Mouse (Mus musculus) NIH3T3 (cell line): Measurements from ENCODE around the gene Slc25a47.
"Not testable (repeated sequence)": the region's sequence is repeated elsewhere in the genome, so short reads cannot be mapped to it uniquely, and the experiment has no call there.

Experiments
- DNase-seq: peaks from one replicate; pipeline ENCODE4 v3.0.0-alpha.2; 2012; ENCODE audit warnings: low read depth

The Slc25a47 gene

DNA sequence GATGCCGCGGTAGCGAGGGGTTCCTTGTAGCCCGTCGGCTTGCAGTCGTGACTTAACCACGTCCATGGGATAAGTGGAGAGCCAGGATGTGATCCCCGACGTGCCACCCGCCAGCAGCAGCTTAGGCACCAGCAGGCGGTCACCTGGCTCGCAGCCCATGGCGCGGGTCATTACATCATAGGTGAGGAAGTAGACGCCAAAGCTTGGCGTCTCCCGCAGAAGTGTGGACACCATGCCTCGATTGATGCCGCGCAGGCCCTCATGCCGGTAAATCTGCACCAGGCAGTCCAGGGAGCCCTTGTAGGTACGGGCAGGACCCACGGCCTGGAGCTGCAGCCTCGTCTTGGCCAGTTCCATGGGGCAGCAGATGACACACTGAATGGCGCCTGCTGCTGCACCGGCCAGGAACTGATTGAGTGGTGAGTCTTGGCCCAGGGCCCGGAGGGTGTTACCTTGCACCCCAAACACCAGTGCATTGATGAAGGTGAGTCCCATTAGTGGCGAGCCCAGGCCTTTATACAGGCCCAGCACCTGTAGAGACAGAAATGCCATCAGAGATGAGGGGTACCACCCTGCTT is 8.8 kb upstream of the Slc25a47 start:
- no peak for DNase-seq

DNA sequence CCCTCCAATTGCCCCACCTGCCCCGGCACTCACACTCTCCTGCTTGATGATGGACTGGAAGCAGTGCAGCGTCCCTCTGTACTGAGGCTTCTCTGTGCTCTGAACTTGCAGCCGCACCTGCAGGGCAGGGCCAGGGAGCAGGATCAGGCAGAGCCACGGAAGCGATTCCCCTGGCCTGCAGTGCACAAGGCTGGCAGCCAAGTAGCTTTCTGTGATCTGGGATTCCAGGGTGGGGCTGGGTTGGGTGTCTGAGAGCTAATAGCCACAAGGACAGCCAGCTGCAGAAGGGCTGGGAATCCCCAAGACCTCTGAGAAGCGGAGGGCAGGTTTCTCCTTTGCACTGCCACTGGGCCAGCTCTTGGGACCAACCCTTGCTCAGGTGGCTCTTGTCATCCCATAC is 8.2 kb upstream of the Slc25a47 start:
- no peak for DNase-seq

DNA sequence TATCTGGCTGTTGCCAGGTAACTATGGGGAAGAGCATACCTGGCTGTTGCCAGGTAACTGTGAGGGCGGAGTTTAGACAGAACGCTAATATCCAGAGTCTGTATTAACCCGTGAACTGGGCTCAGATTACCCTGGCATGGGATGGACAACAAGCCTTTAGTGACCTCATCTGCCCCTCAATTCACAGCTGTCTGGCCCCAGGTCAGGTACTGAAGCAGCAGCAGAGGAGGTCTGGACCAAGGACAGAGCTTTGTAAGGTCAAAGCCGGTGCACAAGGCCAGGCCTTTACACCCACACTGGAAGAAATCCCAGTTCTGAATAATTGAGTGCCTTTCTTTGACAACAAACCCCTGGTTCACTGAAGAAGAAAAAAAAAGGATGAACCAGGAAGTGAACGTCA is 6.2 kb upstream of the Slc25a47 start:
- peak; percentile 24 for DNase-seq

GRCm38 (mm10) chr12:108830358-108830757 is 5.5 kb upstream of the Slc25a47 start:
- DNase-seq: no peak

GRCm38 (mm10) chr12:108831966-108832643 is 3.7 kb upstream of the Slc25a47 start:
- DNase-seq: peak; percentile 91

- peak; percentile 41 for DNase-seq
These were observed 3.0 kb upstream of the Slc25a47 start for GRCm38 (mm10) chr12:108832851-108833250.

DNA sequence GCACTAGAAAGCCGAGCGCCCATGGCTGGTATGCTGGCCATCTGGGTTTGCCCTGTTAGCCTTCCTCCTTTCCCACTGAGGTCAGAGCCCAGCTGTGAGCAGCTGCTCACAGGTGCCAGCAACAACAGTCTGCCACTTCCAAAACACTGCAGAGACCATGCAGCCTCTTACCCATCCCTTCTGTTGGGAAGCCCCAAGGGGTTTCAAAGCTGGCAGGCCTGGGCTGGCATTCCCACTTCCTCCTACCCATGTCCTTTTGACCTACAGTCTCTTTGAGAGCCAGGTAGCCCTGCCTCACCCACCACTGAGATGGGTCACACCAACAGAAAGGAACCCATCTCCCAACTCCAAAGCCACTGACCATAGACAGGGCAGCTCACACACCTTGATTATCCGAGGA is 2.4 kb upstream of the Slc25a47 start:
- no peak for DNase-seq

DNA sequence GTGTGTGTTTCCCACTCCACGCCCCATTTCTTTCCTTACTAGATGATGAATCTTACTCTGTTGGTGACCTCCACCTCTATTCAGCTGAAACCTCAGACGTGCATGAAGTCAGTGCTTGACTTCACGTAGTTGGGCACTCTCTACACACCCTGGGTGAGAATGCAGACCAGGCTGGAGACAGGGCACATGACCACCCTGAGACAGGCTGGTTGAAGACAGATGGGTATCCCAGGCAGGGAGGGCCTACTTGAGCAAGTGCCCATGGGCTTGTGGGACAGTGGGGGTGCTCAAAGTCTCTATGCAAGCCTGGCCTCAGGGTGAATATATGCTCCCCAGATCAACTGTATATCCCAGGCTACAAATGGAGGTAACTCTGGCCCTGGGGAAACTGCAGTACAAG is 1.5 kb upstream of the Slc25a47 start:
- DNase-seq: no peak

- DNase-seq: no peak
These were observed 1.1 kb upstream of the Slc25a47 start for GRCm38 (mm10) chr12:108834786-108835185.

DNA sequence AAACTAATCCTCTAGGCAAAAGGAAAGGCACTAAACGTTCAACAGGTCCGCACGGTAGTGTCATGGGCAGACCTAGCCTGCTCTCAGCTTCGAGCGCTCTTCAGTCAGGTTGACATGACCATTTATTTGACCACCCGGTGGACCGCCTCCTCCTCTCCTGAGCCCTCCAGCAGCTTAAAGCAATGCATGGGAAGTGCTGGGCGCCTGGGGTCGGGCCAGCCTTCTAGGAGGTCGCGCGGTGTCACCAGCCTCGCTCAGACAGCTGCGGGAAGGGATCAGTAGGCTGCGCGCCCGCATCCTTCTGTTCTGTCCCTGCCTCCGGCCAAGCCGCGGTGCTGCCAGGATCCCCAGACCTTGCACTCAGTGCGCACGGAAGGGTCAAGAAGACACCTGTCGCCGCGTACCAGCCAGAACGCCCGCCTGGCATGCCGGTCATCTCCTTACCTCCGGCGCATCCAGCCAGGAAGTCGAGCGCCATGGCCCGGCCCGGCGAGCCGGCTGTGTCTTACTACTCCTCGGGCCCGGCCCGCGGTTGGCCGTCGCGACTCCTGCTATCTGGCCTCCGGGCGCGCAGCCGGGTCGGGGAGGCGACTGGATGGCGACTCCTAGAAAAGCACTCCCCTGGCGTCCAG is 522 bp upstream of the Slc25a47 start:
- no peak for DNase-seq

DNA sequence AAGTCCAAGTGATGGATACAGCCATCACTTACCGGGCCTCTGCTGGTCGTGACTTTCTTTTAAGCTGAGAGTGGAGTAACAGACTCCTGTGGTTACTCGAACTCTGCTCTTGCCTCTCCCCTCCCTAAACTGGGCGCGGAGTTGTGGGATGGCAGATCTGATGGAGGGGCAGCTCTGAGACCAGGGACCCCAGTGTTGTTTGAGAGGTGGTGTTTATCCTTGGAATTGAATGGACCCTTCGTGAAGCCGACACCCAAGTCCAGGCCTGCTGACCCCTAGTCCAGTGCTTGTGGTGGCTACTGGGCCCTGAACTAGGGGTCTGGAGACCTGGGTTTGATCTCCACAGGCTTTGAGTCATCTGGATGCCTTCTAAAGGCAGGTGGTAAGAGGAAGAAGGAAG is 876 bp downstream of the Slc25a47 start:
- DNase-seq: peak; percentile 48

DNA sequence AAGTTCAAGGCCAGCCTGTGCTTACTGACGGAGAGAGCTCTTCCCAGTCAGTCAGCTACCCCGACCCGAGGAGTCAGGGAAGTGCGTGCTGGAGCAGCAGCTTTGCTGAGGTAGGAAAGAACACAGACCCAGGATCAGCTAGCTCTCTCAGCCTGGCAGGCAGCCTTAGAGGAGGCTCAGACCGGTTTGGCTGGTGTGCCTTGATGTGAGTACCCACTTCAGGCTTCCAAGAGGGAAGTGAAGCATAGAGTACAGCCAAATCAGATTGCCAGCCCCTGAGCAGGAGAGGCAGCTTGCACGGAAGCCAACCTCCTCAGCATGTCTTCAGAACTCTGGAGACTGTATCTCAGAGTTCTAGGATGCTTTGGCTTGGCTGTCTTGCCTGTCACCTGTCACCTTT is 5.3 kb downstream of the Slc25a47 start:
- DNase-seq: no peak

DNA sequence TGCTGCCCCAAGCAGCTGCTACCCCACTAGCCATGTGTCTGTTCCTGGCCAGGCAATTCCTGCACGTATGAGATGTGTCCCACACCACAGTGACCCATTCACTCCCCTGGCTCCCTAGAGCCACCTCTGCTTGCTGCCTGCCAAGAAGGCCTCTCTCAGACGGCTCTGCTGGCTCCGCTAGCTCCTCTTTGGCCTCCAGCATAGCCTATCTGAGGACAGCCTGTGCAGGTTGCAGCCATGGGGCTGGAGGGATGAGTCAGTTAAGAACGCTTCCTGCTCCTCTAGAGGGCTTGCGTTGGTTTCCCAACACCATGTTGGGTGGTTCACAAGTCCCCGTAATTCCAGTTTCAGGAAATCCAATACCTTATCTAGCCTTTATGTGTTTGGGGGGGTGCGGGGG is 6.8 kb downstream of the Slc25a47 start:
- no peak for DNase-seq

DNA sequence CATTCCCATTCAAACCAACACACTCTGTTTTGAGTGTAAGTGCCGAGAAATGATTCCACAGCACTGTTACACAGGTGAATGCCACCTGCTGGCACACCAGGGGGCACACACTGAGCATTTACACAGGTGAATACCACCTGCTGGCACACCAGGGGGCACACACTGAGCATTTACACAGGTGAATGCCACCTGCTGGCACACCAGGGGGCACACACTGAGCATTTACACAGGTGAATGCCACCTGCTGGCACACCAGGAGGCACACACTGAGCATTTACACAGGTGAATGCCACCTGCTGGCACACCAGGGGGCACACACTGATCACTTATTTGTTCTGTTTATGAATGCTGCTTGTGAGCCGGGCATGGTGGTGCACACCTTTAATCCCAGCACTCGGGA is 12.2 kb downstream of the Slc25a47 start:
- DNase-seq: not testable (repeated sequence)

GRCm38 (mm10) chr12:108849488-108850022 is 13.7 kb downstream of the Slc25a47 start:
- no peak for DNase-seq

- no peak for DNase-seq
These were observed 14.3 kb downstream of the Slc25a47 start for GRCm38 (mm10) chr12:108850129-108850528.

GRCm38 (mm10) chr12:108850886-108851285 is 15.0 kb downstream of the Slc25a47 start:
- DNase-seq: no peak

- DNase-seq: no peak
These were observed 17.0 kb downstream of the Slc25a47 start for GRCm38 (mm10) chr12:108852822-108853221.

GRCm38 (mm10) chr12:108855081-108855480 is 19.2 kb downstream of the Slc25a47 start:
- no peak for DNase-seq

DNA sequence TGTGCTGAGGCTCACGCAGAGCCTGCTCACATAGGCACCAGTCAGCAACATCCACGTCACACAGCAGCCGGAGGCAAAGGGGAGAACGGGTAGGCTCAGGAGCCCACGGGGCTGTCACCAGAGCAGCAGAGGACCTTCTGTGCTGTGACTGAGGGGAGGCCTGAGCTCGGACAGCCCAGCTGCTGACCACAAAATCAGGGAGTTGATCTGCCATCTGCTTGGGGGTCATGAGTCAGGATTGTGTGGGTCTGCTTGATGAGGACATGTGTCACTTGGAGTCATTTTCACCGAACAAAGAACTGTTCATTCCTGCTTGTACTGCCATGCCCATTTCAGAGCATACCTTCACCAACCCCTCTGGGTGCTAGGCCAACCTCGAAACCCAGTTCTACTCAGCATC is 20.3 kb downstream of the Slc25a47 start:
- DNase-seq: no peak

DNA sequence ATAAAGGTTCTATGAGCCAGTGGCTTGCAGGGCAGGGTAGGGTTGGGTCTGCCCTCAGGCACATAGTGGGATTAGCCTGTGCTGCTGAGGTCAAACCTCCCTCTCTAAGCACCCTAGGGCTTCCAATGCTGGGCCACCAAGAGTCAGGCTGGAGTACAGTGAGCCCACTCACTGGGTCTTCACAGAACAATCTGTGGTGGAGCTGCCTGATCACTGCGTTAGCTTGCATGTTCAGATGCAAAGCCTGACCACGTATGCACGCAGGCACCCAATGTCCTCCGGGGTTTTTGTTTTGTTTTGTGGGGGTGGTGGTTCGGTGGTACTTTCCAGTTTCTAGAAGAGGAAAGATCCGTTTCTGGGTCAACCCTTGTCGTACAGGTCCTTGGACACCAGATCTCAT is 21.3 kb downstream of the Slc25a47 start:
- no peak for DNase-seq

GRCm38 (mm10) chr12:108857589-108858184 is 21.8 kb downstream of the Slc25a47 start:
- DNase-seq: peak; percentile 88

DNA sequence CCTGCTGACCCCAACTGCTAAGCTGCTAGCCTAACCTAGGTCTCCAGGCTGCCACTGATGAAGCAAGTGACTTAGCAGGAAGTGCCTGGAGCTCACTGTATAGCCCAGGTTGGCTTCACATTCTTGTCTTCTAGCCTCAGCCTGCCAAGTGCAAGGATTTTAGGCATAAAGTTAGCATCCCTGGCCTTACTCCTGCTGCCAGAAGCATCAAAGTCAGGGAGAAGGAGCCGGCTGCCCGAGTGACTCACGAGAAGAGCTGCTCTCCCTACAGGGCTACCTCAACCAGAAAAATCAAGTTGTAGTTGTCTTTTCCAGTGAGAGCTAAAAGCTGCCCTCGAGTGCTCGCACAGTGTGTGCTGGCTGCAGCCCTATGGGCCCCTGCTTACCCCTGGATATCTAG is 22.6 kb downstream of the Slc25a47 start:
- peak; percentile 60 for DNase-seq
